Comparison of ENCODE assay signal across 7 mouse cellular contexts in genomic region chr8:73618946-73619345, GRCm38 (mm10).
DNase-seq lines count a peak whose midpoint lies in the region; ATAC-seq and TF ChIP-seq lines count a peak whose summit lies in the region.

No protein-coding gene starts in this region.

- H3K4me1 ChIP-seq in lung, adult 2 months (ENCODE audit: control insufficient read depth, insufficient read depth, low read length) = no peaks in the 10 kb centered on the region
- H3K4me1 ChIP-seq in heart, embryonic 15.5 days (replicated peaks) = no peaks in the 10 kb centered on the region

- H3K9me3 ChIP-seq in heart, embryonic 15.5 days (replicated peaks) = no peaks in the 10 kb centered on the region

- no peak overlapping the region for H3K9ac ChIP-seq in heart, embryonic 15.5 days

- 76% methylated on average over 1 of the region's 1 CpGs for WGBS in lung, adult 2 months
- 76% methylated on average over 1 of the region's 1 CpGs for WGBS in heart, embryonic 15.5 days

- no peak overlapping the region for H3K4me2 ChIP-seq in heart, embryonic 15.5 days

- no peak overlapping the region for H3K4me3 ChIP-seq in lung, adult 2 months (replicated peaks; ENCODE audit: extremely low read depth, low read depth, low read length)
- no peak overlapping the region for H3K4me3 ChIP-seq in heart, embryonic 15.5 days

- TF ChIP-seq CTCF in lung, adult 2 months (IDR thresholded peaks at IDR 0.05; ENCODE audit: insufficient read depth, low read length) = no peak

- ATAC-seq in heart, embryonic 15.5 days (replicated peaks; ENCODE audit: insufficient number of reproducible peaks, insufficient read depth, low FRiP score, low read depth) = peak; percentile 67; the same call in 1 of the 2 replicates

- no peak overlapping the region for H3K27ac ChIP-seq in heart, embryonic 15.5 days

- no peaks in the 10 kb centered on the region for H3K36me3 ChIP-seq in heart, embryonic 15.5 days

- DNase-seq in lung, adult 2 months = peak; percentile 3
- DNase-seq in lung, postnatal 14 days = no peak
- DNase-seq in R1 (ENCODE audit: low read depth, low spot score) = peak; percentile 47
- peak; percentile 0 for DNase-seq in lung, postnatal 36 days
- DNase-seq in cerebellum, postnatal 4 days (ENCODE audit: low spot score in 2 of 2) = no peak
- DNase-seq in right cerebral cortex, postnatal 25 days = no peak

- no peaks in the 10 kb centered on the region for H3K27me3 ChIP-seq in heart, embryonic 15.5 days

- no peak for TF ChIP-seq POLR2A in lung, adult 2 months (IDR thresholded peaks at IDR 0.05; ENCODE audit: borderline replicate concordance, extremely low read depth, low read depth, low read length)

Comparison
In these comparisons a context has a peak if more than half of its experiments do, and no peak if none do; other contexts are left out.
1. DNase-seq: peak in lung, adult 2 months (single experiment), R1 (single experiment) and lung, postnatal 36 days (single experiment); none in lung, postnatal 14 days (single experiment), cerebellum, postnatal 4 days (0 of 2) and right cerebral cortex, postnatal 25 days (single experiment).